8 mouse cellular contexts compared by ENCODE assay signal in the genomic region with DNA sequence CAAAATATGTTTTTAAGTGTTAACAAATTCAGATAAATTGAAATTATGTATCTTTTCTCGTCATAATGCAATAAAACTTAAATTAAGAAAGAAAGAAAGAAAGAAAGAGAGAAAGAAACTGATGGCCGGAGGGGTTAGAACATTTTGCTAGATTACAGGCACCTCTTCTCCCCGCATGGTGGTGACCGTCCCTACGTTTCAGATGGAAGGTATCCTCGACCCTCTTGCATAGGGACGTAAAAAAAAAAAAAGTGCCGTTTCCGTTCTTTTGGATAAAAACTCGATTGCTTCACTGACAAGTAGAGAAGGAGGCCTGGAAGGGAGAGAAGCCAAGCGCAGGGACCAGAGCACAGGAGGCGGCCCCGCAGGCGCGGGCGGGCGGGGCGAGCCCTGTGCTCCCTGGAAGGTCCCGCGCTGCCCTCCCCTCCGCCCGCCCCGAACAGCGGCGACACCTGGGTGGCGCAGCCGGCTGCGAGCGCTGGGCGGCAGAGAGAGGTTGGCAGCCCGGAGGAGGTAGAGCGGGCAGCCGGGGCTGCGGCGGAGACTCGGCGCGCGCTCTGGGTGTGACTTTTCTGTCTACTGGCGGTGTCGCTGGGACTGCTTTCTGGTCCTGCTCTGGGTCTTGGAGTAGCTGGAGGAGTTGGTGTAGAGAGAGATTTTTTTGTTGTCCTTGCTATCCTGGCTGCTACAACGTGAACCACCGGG. TPM values are rescaled to one million over a fixed set of nuclear protein-coding genes. Genes with fewer than 3 reads are reported as not detected.
A peak's percentile ranks its signal among the peaks of the same experiment; 100 is the strongest.
DNase-seq lines count a peak whose midpoint lies in the region; ATAC-seq and TF ChIP-seq lines count a peak whose summit lies in the region.

A gene (plus strand): TSS at position 311 of the 705 bp plus-strand sequence.

- no peaks in the 10 kb centered on the region for H3K36me3 ChIP-seq in hindbrain, embryonic 15.5 days

- no peaks in the 10 kb centered on the region for H3K9me3 ChIP-seq in hindbrain, embryonic 15.5 days

- no peak for DNase-seq in Patski (ENCODE audit: low read depth, low spot score)
- DNase-seq in cerebellum, adult 2 months: peak; percentile 67 to 70
- DNase-seq in frontal cortex, postnatal 36 days (ENCODE audit: low spot score in 2 of 2): peak; percentile 10 to 12
- peak in 1 of 2 experiments; percentile 7 for DNase-seq in left cerebral cortex, postnatal 14 days (ENCODE audit: low spot score in 2 of 2)
- DNase-seq in right cerebral cortex, postnatal 14 days: peak; percentile 30
- peak; percentile 48 to 61 for DNase-seq in urinary bladder, postnatal 4 days (ENCODE audit: low spot score in 2 of 2)

- no peaks in the 10 kb centered on the region for H3K27me3 ChIP-seq in Patski
- H3K27me3 ChIP-seq in cerebellum, adult 2 months (ENCODE audit: control insufficient read depth, insufficient read depth, low read length): no peaks in the 10 kb centered on the region
- peaks cover 19% of the 10 kb centered on the region; the same call in 1 of the 2 replicates for H3K27me3 ChIP-seq in hindbrain, embryonic 15.5 days

- peak within 1 kb of the TSS; percentile 97 for H3K4me2 ChIP-seq in hindbrain, embryonic 15.5 days

- TF ChIP-seq CTCF in Patski (IDR thresholded peaks at IDR 0.05): peak; percentile 42
- TF ChIP-seq CTCF in cerebellum, adult 2 months (IDR thresholded peaks at IDR 0.05; ENCODE audit: borderline replicate concordance, insufficient read depth, low read depth, low read length): peak; percentile 37; the same call in 1 of the 2 replicates

- POLR2A ChIA-PET in Patski (lab: Charles Lee): interaction anchor here (0.7 to 2.4 kb wide), 12 partner anchors 17 to 190 kb away, joined by 3 to 10 read pairs (median 4); no protein-coding TSS in a partner anchor

- peak; percentile 83 for ATAC-seq in Patski
- ATAC-seq in hindbrain, embryonic 15.5 days (ENCODE audit: low FRiP score, low read depth): peak; percentile 79; the same call in 1 of the 2 replicates
- ATAC-seq in megakaryocyte progenitor cell, adult 5-6 weeks (replicated peaks; ENCODE audit: poor library complexity): peak; percentile 92

- 1% methylated on average over 43 of the region's 43 CpGs for WGBS in cerebellum, adult 2 months
- 2% methylated on average over 31 of the region's 43 CpGs for WGBS in hindbrain, embryonic 15.5 days

- CTCF ChIA-PET in Patski (lab: Charles Lee): interaction anchor here (0.6 to 1.6 kb wide), 5 partner anchors 32 to 911 kb away, joined by 3 to 5 read pairs (median 3); no protein-coding TSS in a partner anchor

- intact Hi-C loops in left cerebral cortex, postnatal 14 days (cut with DNase I): loop anchor here (5.0 kb wide), 1 partner anchor 85 kb away; no protein-coding TSS in a partner anchor

- H3K4me3 ChIP-seq in cerebellum, adult 2 months (replicated peaks; ENCODE audit: insufficient read depth, low read depth, low read length): peak within 1 kb of the TSS; percentile 93
- peak within 1 kb of the TSS; percentile 60 for H3K4me3 ChIP-seq in hindbrain, embryonic 15.5 days

- peak within 1 kb of the TSS; percentile 73 for H3K27ac ChIP-seq in cerebellum, adult 2 months (ENCODE audit: insufficient read depth, low read length)
- H3K27ac ChIP-seq in hindbrain, embryonic 15.5 days (replicated peaks): no peak within 1 kb of the TSS

- in situ Hi-C loops in Patski (cut with MboI; ENCODE audit: low pct_unique_long_range_greater_than_20kb): no loop called here

- H3K9ac ChIP-seq in hindbrain, embryonic 15.5 days: peak within 1 kb of the TSS; percentile 49

- H3K4me1 ChIP-seq in cerebellum, adult 2 months (ENCODE audit: control insufficient read depth, insufficient read depth, low read length): no peaks in the 10 kb centered on the region; the same call in 1 of the 2 replicates
- peaks cover 9% of the 10 kb centered on the region; the same call in 1 of the 2 replicates for H3K4me1 ChIP-seq in hindbrain, embryonic 15.5 days (replicated peaks)

- peak; percentile 32; the same call in 1 of the 2 replicates for TF ChIP-seq POLR2A in cerebellum, adult 2 months (IDR thresholded peaks at IDR 0.05; ENCODE audit: borderline replicate concordance, insufficient read depth, low read length)

RNA-seq across cellular contexts. Expression of the gene that starts here (rescaled TPM):
- 214 TPM for polyA plus RNA-seq in Patski (2021)
- 39.9 and 44.8 TPM in 2 replicates for polyA plus RNA-seq in cerebellum, adult 2 months (2012; rRNA removed)
- 7.8 and 8.5 TPM in 2 replicates for polyA plus RNA-seq in hindbrain, embryonic 15.5 days (2015; fragmentation: Nextera tagmentation; extraction: Ambion mirVana)
- 10 to 100 TPM; 76.9 to 77.1 TPM for total RNA-seq in left cerebral cortex, postnatal 14 days (2021)
- 0.10 TPM in 1 of 2 replicates, not detected in the other for total RNA-seq in megakaryocyte progenitor cell, adult 5-6 weeks (2015)
- 0.17 and 1.0 TPM in 2 replicates for total RNA-seq in megakaryocyte progenitor cell, adult 5-6 weeks (2017)

Comparison
In these comparisons a context has a peak if more than half of its experiments do, and no peak if none do; other contexts are left out.
1. RNA of the gene that starts here (total RNA-seq): 76.9 to 77.1 TPM in left cerebral cortex, postnatal 14 days; 0.10 to 1.0 TPM in megakaryocyte progenitor cell, adult 5-6 weeks; every median in the first group is over 10 times any median in the second.
2. Peak in every context shown above with its lines, with median percentiles within 50 percentile points of each other: ATAC-seq.